ENCODE assay signal across 10 mouse cellular contexts in the genomic region with DNA sequence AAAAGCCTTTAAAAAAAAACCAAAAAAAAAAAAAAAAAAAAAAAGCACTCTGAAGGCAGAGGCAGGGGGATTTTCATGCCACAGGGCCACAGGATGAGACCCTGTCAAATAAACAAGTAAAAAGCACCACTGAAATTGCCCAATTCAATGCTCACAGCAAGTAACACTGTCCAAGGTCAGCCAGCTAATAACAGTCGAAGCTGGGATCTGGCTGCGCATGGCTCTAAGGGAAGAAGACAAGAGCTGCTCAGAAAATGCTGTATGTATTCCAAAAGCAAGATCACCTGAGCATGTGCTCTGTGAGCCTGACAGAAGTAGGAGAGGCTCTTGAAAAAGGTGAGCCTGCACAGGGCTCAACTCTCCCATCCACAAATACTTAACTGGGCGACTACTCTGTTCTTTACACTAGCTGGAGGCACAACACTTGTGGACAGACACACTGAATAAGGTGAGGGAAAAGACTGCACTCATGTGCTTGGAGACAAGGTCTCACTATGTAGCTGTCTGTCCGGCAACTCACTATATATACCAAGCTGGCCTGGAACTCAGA. TPM values are rescaled to one million over a fixed set of nuclear protein-coding genes. Genes with fewer than 3 reads are reported as not detected.
DNase-seq lines count a peak whose midpoint lies in the region; ATAC-seq and TF ChIP-seq lines count a peak whose summit lies in the region.
"Had no signal": no experiment of that assay in that cellular context is flagged by ENCODE, and none has a peak within 500 bp of the region (broad histone marks: within the 10 kb centered on the region; RNA-seq: fewer than 3 reads in every experiment).

No protein-coding gene starts in this region.

- H3K4me3 ChIP-seq in gastrocnemius, adult 2 months: peak overlapping the region; percentile 95
- no peak overlapping the region for H3K4me3 ChIP-seq in midbrain, embryonic 12.5 days
- no peak overlapping the region for H3K4me3 ChIP-seq in midbrain, postnatal 0 days (ENCODE audit: low read depth, low read length)
- H3K4me3 ChIP-seq in hindbrain, embryonic 15.5 days: no peak overlapping the region
- H3K4me3 ChIP-seq in neural tube, embryonic 13.5 days: no peak overlapping the region

- peak overlapping the region; percentile 100 for H3K27ac ChIP-seq in gastrocnemius, adult 2 months
- H3K27ac ChIP-seq in midbrain, embryonic 12.5 days (replicated peaks): no peak overlapping the region
- H3K27ac ChIP-seq in midbrain, postnatal 0 days (ENCODE audit: low read depth, low read length): no peak overlapping the region
- H3K27ac ChIP-seq in hindbrain, embryonic 15.5 days (replicated peaks): no peak overlapping the region
- no peak overlapping the region for H3K27ac ChIP-seq in neural tube, embryonic 13.5 days (replicated peaks)

- peak overlapping the region; percentile 92 for H3K4me2 ChIP-seq in midbrain, embryonic 12.5 days (replicated peaks)
- H3K4me2 ChIP-seq in midbrain, postnatal 0 days (ENCODE audit: low read depth, low read length, poor library complexity, severe bottlenecking): no peak overlapping the region
- H3K4me2 ChIP-seq in hindbrain, embryonic 15.5 days: peak overlapping the region; percentile 97; the same call in 1 of the 2 replicates
- peak overlapping the region; percentile 97 for H3K4me2 ChIP-seq in neural tube, embryonic 13.5 days

- TF ChIP-seq CTCF in gastrocnemius, adult 2 months (IDR thresholded peaks at IDR 0.05): no peak
- TF ChIP-seq CTCF in midbrain, postnatal 0 days (IDR thresholded peaks at IDR 0.05): no peak

- WGBS in midbrain, embryonic 12.5 days: 81% methylated on average over 4 of the region's 4 CpGs
- WGBS in midbrain, postnatal 0 days: 86% methylated on average over 4 of the region's 4 CpGs
- 88% methylated on average over 4 of the region's 4 CpGs for WGBS in hindbrain, embryonic 15.5 days
- 80% methylated on average over 4 of the region's 4 CpGs for WGBS in neural tube, embryonic 13.5 days

- ATAC-seq in midbrain, embryonic 12.5 days (ENCODE audit: low FRiP score, low read depth): no peak
- ATAC-seq in midbrain, postnatal 0 days (ENCODE audit: low FRiP score): no peak
- ATAC-seq in hindbrain, embryonic 15.5 days (ENCODE audit: low FRiP score, low read depth): no peak
- ATAC-seq in neural tube, embryonic 13.5 days (ENCODE audit: low read depth): no peak

- no peaks in the 10 kb centered on the region for H3K9me3 ChIP-seq in midbrain, embryonic 12.5 days
- no peaks in the 10 kb centered on the region for H3K9me3 ChIP-seq in midbrain, postnatal 0 days (ENCODE audit: low read length)
- H3K9me3 ChIP-seq in hindbrain, embryonic 15.5 days: no peaks in the 10 kb centered on the region
- H3K9me3 ChIP-seq in neural tube, embryonic 13.5 days: no peaks in the 10 kb centered on the region

- H3K4me1 ChIP-seq in midbrain, embryonic 12.5 days: peaks cover 20% of the 10 kb centered on the region
- H3K4me1 ChIP-seq in midbrain, postnatal 0 days (ENCODE audit: insufficient read depth, low read length): peaks cover 7% of the 10 kb centered on the region; the same call in 1 of the 2 replicates
- peaks cover 28% of the 10 kb centered on the region for H3K4me1 ChIP-seq in hindbrain, embryonic 15.5 days (replicated peaks)
- peaks cover 42% of the 10 kb centered on the region for H3K4me1 ChIP-seq in neural tube, embryonic 13.5 days (replicated peaks)

- no peaks in the 10 kb centered on the region for H3K36me3 ChIP-seq in midbrain, embryonic 12.5 days
- H3K36me3 ChIP-seq in midbrain, postnatal 0 days (ENCODE audit: insufficient read depth, low read length): no peaks in the 10 kb centered on the region
- no peaks in the 10 kb centered on the region for H3K36me3 ChIP-seq in hindbrain, embryonic 15.5 days
- H3K36me3 ChIP-seq in neural tube, embryonic 13.5 days: no peaks in the 10 kb centered on the region

- peaks cover 27% of the 10 kb centered on the region for H3K27me3 ChIP-seq in midbrain, embryonic 12.5 days
- H3K27me3 ChIP-seq in midbrain, postnatal 0 days (ENCODE audit: insufficient read depth, low read length): peaks cover 5% of the 10 kb centered on the region; the same call in 1 of the 2 replicates
- 0 out of 2 replicates have a peak, but pooled peaks cover 8% of the 10 kb centered on the region for H3K27me3 ChIP-seq in hindbrain, embryonic 15.5 days
- H3K27me3 ChIP-seq in neural tube, embryonic 13.5 days: peaks cover 17% of the 10 kb centered on the region

- DNase-seq in gastrocnemius, adult 2 months: no peak
- no peak for DNase-seq in gastrocnemius, postnatal 10 days
- no peak for DNase-seq in midbrain, postnatal 0 days (ENCODE audit: low spot score)
- no peak for DNase-seq in thymus, adult 18-20 months
- DNase-seq in frontal cortex, adult 2 months (ENCODE audit: extremely low spot score in 1 of 2, low spot score in 1 of 2): no peak

- intact Hi-C loops in gastrocnemius, adult 2 months (cut with DNase I): no loop called here

- no peak overlapping the region for H3K9ac ChIP-seq in midbrain, embryonic 12.5 days (replicated peaks)
- H3K9ac ChIP-seq in midbrain, postnatal 0 days (replicated peaks; ENCODE audit: low read length, poor library complexity, severe bottlenecking): no peak overlapping the region
- no peak overlapping the region; the same call in 1 of the 2 replicates for H3K9ac ChIP-seq in hindbrain, embryonic 15.5 days
- H3K9ac ChIP-seq in neural tube, embryonic 13.5 days: 0 out of 2 replicates have a peak overlapping the region, but pooled peaks have one; percentile 31

RNA-seq across cellular contexts. Expression of gene Mef2d, which starts 5.2 kb away (rescaled TPM):
- total RNA-seq in gastrocnemius, adult 2 months (2021): 100 to 1,000 TPM; 173 to 184 TPM
- 100 to 1,000 TPM; 148 to 163 TPM for total RNA-seq in gastrocnemius, postnatal 10 days (2021)
- 15.1 and 17.6 TPM in 2 replicates for polyA plus RNA-seq in midbrain, embryonic 12.5 days (2016; fragmentation: Nextera tagmentation; extraction: Ambion mirVana)
- total RNA-seq in midbrain, postnatal 0 days (2014; rRNA removed): 45.5 and 59.6 TPM in 2 replicates
- 21.5 and 26.1 TPM in 2 replicates for polyA plus RNA-seq in midbrain, postnatal 0 days (2015; fragmentation: Nextera tagmentation; extraction: Ambion mirVana)
- polyA plus RNA-seq in hindbrain, embryonic 15.5 days (2015; fragmentation: Nextera tagmentation; extraction: Ambion mirVana): 19.2 and 23.9 TPM in 2 replicates
- polyA plus RNA-seq in neural tube, embryonic 13.5 days (2015; fragmentation: Nextera tagmentation; extraction: Ambion mirVana): 15.9 and 19.4 TPM in 2 replicates
- 137 and 138 TPM in 2 replicates for polyA plus RNA-seq in frontal cortex, adult 2 months (2012; rRNA removed)

RNA-seq across cellular contexts. Expression of gene Iqgap3, which starts 55.2 kb away (rescaled TPM):
- total RNA-seq in gastrocnemius, adult 2 months (2021): under 1 TPM; 0.15 to 0.20 TPM
- total RNA-seq in gastrocnemius, postnatal 10 days (2021): 1 to 10 TPM; 5.6 to 8.3 TPM
- 20.7 and 20.8 TPM in 2 replicates for polyA plus RNA-seq in midbrain, embryonic 12.5 days (2016; fragmentation: Nextera tagmentation; extraction: Ambion mirVana)
- total RNA-seq in midbrain, postnatal 0 days (2014; rRNA removed): 3.1 and 5.4 TPM in 2 replicates
- polyA plus RNA-seq in midbrain, postnatal 0 days (2015; fragmentation: Nextera tagmentation; extraction: Ambion mirVana): 1.2 and 1.4 TPM in 2 replicates
- polyA plus RNA-seq in hindbrain, embryonic 15.5 days (2015; fragmentation: Nextera tagmentation; extraction: Ambion mirVana): 3.4 and 4.4 TPM in 2 replicates
- 3.0 and 3.8 TPM in 2 replicates for polyA plus RNA-seq in neural tube, embryonic 13.5 days (2015; fragmentation: Nextera tagmentation; extraction: Ambion mirVana)
- polyA plus RNA-seq in frontal cortex, adult 2 months (2012; rRNA removed): 0.64 and 0.74 TPM in 2 replicates

RNA-seq across cellular contexts. Expression of gene Ttc24, which starts 58.9 kb away (rescaled TPM):
- total RNA-seq in gastrocnemius, adult 2 months (2021): not detected
- not detected for total RNA-seq in gastrocnemius, postnatal 10 days (2021)
- polyA plus RNA-seq in midbrain, embryonic 12.5 days (2016; fragmentation: Nextera tagmentation; extraction: Ambion mirVana): not detected in 2 replicates
- total RNA-seq in midbrain, postnatal 0 days (2014; rRNA removed): not detected in 2 replicates
- polyA plus RNA-seq in midbrain, postnatal 0 days (2015; fragmentation: Nextera tagmentation; extraction: Ambion mirVana): not detected in 2 replicates
- polyA plus RNA-seq in hindbrain, embryonic 15.5 days (2015; fragmentation: Nextera tagmentation; extraction: Ambion mirVana): not detected in 2 replicates
- not detected in 2 replicates for polyA plus RNA-seq in neural tube, embryonic 13.5 days (2015; fragmentation: Nextera tagmentation; extraction: Ambion mirVana)
- polyA plus RNA-seq in frontal cortex, adult 2 months (2012; rRNA removed): not detected in 2 replicates
- total RNA-seq: common myeloid progenitor, adult 5-6 weeks; layer of hippocampus, adult 8-10 months had no signal
